Mouse (Mus musculus) urinary bladder, postnatal 4 days (tissue): ENCODE data around the gene Ap1s2.

Experiments
- DNase-seq, 2 experiments: peaks; one replicate each; pipeline ENCODE4 v3.0.0; 2021 to 2022; ENCODE audit warnings: low spot score in 2 of 2

Gene Ap1s2

DNA sequence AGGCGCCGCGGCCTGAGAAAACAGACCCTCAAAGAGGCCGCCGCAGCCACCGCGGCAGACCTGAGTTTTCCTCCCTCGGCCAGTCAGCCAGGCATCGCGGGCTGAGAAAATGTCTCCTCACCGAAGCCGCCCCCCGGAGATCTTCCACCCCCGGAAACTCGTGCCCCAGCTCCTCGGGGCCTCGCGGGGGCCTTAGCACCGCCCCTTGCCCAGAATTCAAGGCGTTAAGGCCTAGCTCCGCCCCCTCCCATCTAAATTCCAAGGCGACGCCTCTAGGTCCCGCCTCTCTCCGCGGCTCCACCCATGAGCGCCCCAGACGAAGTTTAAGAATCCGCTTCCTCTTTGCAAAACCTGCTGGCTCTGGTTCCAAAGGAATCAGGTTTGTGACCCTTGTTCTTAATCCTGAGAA lies 49.7 kb downstream of the Ap1s2 start, which contains the start of gene Zrsr2:
Gene Zrsr2 (minus strand): TSS at position 195 of the 409 bp plus-strand sequence.
- peak; percentile 77 to 81 for DNase-seq

GRCm38 (mm10) chrX:163981092-163981491 lies 72.3 kb downstream of the Ap1s2 start:
- no peak for DNase-seq

- no peak for DNase-seq
These were observed 72.7 kb downstream of the Ap1s2 start for GRCm38 (mm10) chrX:163981500-163981899.

GRCm38 (mm10) chrX:163982129-163982528 lies 73.3 kb downstream of the Ap1s2 start:
- DNase-seq = no peak
